Mouse (Mus musculus): ENCODE data around the gene Ric1. TPM values are rescaled to one million over a fixed set of nuclear protein-coding genes. Genes with fewer than 3 reads are reported as not detected.

The Ric1 gene
- total RNA-seq, 2 experiments from 2014 or later = 22.9 to 23.2 TPM

Other genes starting within 250 kb of the Ric1 start
- not detected for gene Insl6, start 196.9 kb upstream of the Ric1 start, total RNA-seq (2021)
- not detected for gene Rln1, start 187.6 kb upstream of the Ric1 start, total RNA-seq (2021)
- gene Plgrkt, start 154.9 kb upstream of the Ric1 start, total RNA-seq (2021) = 10 to 100 TPM; 15.5 to 17.4 TPM
- under 1 TPM; 0.52 to 0.61 TPM for gene Cd274, start 154.8 kb upstream of the Ric1 start, total RNA-seq (2021)
- not detected for gene Pdcd1lg2, start 111.4 kb upstream of the Ric1 start, total RNA-seq (2021)
- 1 to 10 TPM; 6.4 to 6.6 TPM for gene Ermp1, start 126.1 kb downstream of the Ric1 start, total RNA-seq (2021)
- under 1 TPM in 1 of 2 experiments, not detected in 1; 0.31 TPM for gene Mlana, start 175.5 kb downstream of the Ric1 start, total RNA-seq (2021)